Mouse (Mus musculus) kidney, embryonic 14.5 days (tissue): Measurements from ENCODE around the gene Pip5k1b. TPM values are rescaled to one million over a fixed set of nuclear protein-coding genes. Genes with fewer than 3 reads are reported as not detected.

Experiments used
- ATAC-seq: fragments of 200-750 bp; cut with Nextera tagmentation; 2 replicates; pipeline ENCODE4 v1.8.0; 2017; ENCODE audit warnings: moderate number of reproducible peaks, mild to moderate bottlenecking, moderate TSS enrichment, moderate library complexity; ENCODE audit not compliant: low FRiP score, low TSS enrichment
- H3K27ac ChIP-seq: fragments of 300-500 bp; sonication (generic); 2 replicates; pipeline ENCODE4 v1.5.1; 2014; ENCODE audit warnings: low read depth, mild to moderate bottlenecking, low read length, moderate library complexity, mixed read lengths
- H3K27me3 ChIP-seq: fragments of 300-500 bp; sonication (generic); 2 replicates; pipeline ENCODE4 v1.6.1; 2014; ENCODE audit warnings: mild to moderate bottlenecking, low read length; ENCODE audit not compliant: control insufficient read depth, insufficient read depth
- H3K36me3 ChIP-seq: fragments of 300-500 bp; sonication (generic); 2 replicates; pipeline ENCODE4 v1.6.1; 2014; ENCODE audit warnings: low read length, mixed read lengths; ENCODE audit not compliant: control insufficient read depth, insufficient read depth
- H3K4me1 ChIP-seq: fragments of 300-500 bp; sonication (generic); 2 replicates; pipeline ENCODE4 v1.6.1; 2014; ENCODE audit warnings: low read length, mixed read lengths; ENCODE audit not compliant: control insufficient read depth, insufficient read depth
- H3K4me2 ChIP-seq: fragments of 300-500 bp; sonication (generic); replicated peaks from 2 replicates; pipeline ENCODE4 v1.6.1; 2014; ENCODE audit warnings: low read depth, mild to moderate bottlenecking, low read length
- H3K4me3 ChIP-seq: fragments of 300-500 bp; sonication (generic); 2 replicates; pipeline ENCODE4 v1.5.1; 2014; ENCODE audit warnings: mild to moderate bottlenecking, low read length
- H3K9ac ChIP-seq: fragments of 300-500 bp; sonication (generic); 2 replicates; pipeline ENCODE4 v1.6.1; 2014; ENCODE audit warnings: low read depth, mild to moderate bottlenecking, low read length, moderate library complexity
- H3K9me3 ChIP-seq: fragments of 300-500 bp; sonication (generic); 2 replicates; pipeline ENCODE4 v1.6.1; 2016; ENCODE audit warnings: low read length; ENCODE audit not compliant: control insufficient read depth
- WGBS: fragments of 180-500 bp; shearing (Covaris S2); extraction: QIAGEN DNeasy Blood & Tissue Kit; methylation state at CpG from one replicate; pipeline ENCODE4 v1.1.7; 2014; 5-methylcytosine and 5-hydroxymethylcytosine counted together
- polyA plus RNA-seq: library from polyadenylated mRNA; unstranded; fragments of >200 nt; fragmentation: Nextera tagmentation; extraction: Ambion mirVana; gene quantifications from 2 replicates; pipeline ENCODE4 v1.2.1, GENCODE M21; 2014

Gene Pip5k1b
- polyA plus RNA-seq, 1 experiment from 2014 or later = 3.1 TPM

DNA sequence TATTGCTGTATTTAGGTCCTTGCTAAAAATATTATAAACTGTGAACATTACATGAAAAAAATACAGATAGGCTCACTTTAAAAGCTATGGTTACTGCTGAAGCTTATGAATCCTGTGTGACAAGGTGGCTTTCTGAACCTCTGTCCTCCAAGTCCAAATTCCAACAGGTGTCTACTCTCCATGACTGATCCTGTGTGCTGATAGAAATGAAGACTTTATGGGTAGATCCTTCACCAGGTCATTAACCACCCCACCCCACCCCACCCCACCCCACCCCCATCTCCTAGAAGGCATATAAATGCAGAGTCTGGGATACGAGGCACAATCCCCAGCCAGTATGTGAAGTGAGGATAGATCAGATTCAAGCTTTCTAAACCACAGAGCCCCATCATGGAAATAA lies 16.6 kb downstream of the Pip5k1b start:
- Histone ChIP-seq H3K27ac (no peak overlapping the region), H3K4me1 (no peaks in the 10 kb centered on the region), H3K27me3 (no peaks in the 10 kb centered on the region), H3K4me2 (no peak overlapping the region), H3K9ac (no peak overlapping the region), H3K36me3 (no peaks in the 10 kb centered on the region), H3K9me3 (no peaks in the 10 kb centered on the region), H3K4me3 (no peak overlapping the region)
- no peak for ATAC-seq
- 76% methylated on average over 1 of the region's 1 CpGs for WGBS

DNA sequence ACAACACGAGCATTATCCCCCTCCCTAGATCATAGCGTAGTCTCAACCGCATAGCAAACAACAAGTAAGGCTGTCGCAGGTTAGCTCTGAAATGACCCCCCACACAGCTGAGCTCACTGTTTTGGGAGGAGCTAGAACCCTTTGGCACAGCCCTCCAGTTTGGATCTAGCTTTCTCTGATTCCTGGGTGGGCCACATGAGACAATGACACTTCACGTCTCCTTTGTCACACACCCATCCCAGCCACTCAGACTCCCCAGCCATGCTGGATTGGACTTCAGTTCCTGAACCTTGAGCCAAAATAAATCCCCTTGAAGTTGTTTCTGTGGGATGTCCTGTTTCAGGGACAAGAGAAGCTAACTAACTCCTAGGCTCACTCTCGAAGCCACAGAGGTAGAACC lies 17.5 kb downstream of the Pip5k1b start:
- no peak overlapping the region for H3K4me3 ChIP-seq
- no peak overlapping the region for H3K9ac ChIP-seq
- H3K27ac ChIP-seq = no peak overlapping the region
- no peaks in the 10 kb centered on the region for H3K9me3 ChIP-seq
- no peak overlapping the region for H3K4me2 ChIP-seq
- no peak for ATAC-seq
- no peaks in the 10 kb centered on the region for H3K27me3 ChIP-seq
- no peaks in the 10 kb centered on the region for H3K36me3 ChIP-seq
- WGBS = 88% methylated on average over 6 of the region's 6 CpGs
- H3K4me1 ChIP-seq = no peaks in the 10 kb centered on the region

DNA sequence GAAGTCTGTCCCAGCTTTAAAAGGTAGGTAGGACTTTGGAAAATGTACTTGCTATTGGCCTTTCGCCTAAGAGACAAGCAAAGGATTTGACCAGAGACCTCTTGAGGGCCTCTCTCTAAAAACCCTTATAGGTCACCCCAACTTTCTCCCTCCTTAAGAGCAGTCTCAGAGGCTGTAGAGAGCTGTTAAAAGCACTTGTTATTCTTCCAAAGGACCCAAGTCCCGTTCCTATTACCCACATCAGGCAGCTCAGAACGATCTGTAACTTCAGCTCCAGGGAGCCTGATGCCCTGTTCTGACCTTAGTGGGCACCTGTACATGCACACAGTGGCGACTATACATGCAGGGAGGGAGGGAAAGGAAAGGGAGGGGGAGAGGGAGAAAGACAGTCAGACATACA lies 18.0 kb downstream of the Pip5k1b start:
- no peak overlapping the region for H3K4me3 ChIP-seq
- H3K9me3 ChIP-seq = no peaks in the 10 kb centered on the region
- H3K27me3 ChIP-seq = no peaks in the 10 kb centered on the region
- no peak overlapping the region for H3K27ac ChIP-seq
- no peak for ATAC-seq
- H3K4me2 ChIP-seq = no peak overlapping the region
- no peaks in the 10 kb centered on the region for H3K4me1 ChIP-seq
- 60% methylated on average over 4 of the region's 4 CpGs for WGBS
- no peaks in the 10 kb centered on the region for H3K36me3 ChIP-seq
- no peak overlapping the region for H3K9ac ChIP-seq

DNA sequence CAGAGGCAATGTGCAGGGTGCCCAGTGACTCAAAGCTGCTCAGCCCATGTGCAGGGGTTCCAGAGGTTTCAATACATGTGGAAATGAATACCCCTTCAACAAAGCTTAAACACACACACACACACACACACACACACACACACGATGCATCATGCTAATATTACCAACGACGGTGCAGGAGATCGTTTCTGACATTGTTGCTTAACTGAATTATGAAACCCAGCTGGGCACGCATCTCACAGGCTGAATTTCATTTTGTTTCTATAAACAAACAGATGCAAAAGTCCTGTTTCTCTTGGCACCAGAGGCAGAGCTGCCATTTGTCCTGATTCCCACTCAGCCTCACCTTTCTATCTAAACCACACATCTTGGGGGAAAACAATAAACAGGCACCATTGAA lies 18.8 kb downstream of the Pip5k1b start:
- H3K4me3 ChIP-seq = no peak overlapping the region
- no peaks in the 10 kb centered on the region for H3K9me3 ChIP-seq
- H3K27me3 ChIP-seq = no peaks in the 10 kb centered on the region
- H3K36me3 ChIP-seq = no peaks in the 10 kb centered on the region
- no peak overlapping the region for H3K9ac ChIP-seq
- H3K27ac ChIP-seq = no peak overlapping the region
- ATAC-seq = no peak
- no peaks in the 10 kb centered on the region for H3K4me1 ChIP-seq
- H3K4me2 ChIP-seq = no peak overlapping the region
- WGBS = 73% methylated on average over 5 of the region's 5 CpGs

GRCm38 (mm10) chr19:24536280-24536679 lies 19.4 kb downstream of the Pip5k1b start:
- Histone ChIP-seq H3K9me3 (no peaks in the 10 kb centered on the region), H3K27ac (no peak overlapping the region), H3K27me3 (no peaks in the 10 kb centered on the region), H3K4me2 (no peak overlapping the region), H3K36me3 (no peaks in the 10 kb centered on the region), H3K9ac (no peak overlapping the region), H3K4me1 (no peaks in the 10 kb centered on the region), H3K4me3 (no peak overlapping the region)
- 88% methylated on average over 3 of the region's 3 CpGs for WGBS
- ATAC-seq = no peak

DNA sequence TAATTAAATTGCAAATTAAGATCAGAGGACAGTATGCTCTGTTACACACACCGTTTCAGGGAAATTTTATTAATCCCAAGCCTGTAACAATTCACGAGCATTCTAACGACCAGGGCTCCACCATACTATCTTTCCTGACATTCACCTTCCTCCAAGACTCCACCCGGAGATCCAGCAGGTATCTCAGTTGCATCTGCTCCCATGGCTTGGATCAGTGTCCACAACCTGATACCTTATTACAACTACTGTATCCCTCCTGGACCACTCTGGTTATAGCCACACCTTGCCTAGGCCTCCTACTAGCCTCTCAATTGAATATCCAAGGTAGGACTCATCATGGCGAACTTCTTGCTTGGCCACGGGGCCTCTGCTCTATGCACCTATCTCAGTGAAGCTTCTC lies 20.5 kb downstream of the Pip5k1b start:
- WGBS = 76% methylated on average over 6 of the region's 6 CpGs
- Histone ChIP-seq H3K27ac (no peak overlapping the region), H3K4me2 (no peak overlapping the region), H3K9ac (no peak overlapping the region), H3K36me3 (no peaks in the 10 kb centered on the region), H3K4me3 (no peak overlapping the region), H3K27me3 (no peaks in the 10 kb centered on the region), H3K9me3 (no peaks in the 10 kb centered on the region), H3K4me1 (no peaks in the 10 kb centered on the region)
- no peak for ATAC-seq

DNA sequence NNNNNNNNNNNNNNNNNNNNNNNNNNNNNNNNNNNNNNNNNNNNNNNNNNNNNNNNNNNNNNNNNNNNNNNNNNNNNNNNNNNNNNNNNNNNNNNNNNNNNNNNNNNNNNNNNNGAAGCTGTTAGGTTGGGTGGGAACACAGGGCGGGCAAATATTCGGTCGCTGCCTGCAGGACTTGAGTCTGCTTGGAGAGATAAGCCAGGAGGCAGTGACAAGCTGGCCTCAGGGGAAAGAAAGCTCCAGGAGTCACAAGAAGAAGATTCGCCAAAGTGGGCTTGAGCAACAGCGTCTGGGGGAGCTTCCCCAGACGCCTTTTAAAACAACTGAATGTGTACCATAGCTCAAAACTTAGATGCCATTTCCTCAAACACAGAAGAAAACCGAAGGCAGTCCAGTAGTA lies 20.9 kb downstream of the Pip5k1b start:
- 78% methylated on average over 7 of the region's 7 CpGs for WGBS

DNA sequence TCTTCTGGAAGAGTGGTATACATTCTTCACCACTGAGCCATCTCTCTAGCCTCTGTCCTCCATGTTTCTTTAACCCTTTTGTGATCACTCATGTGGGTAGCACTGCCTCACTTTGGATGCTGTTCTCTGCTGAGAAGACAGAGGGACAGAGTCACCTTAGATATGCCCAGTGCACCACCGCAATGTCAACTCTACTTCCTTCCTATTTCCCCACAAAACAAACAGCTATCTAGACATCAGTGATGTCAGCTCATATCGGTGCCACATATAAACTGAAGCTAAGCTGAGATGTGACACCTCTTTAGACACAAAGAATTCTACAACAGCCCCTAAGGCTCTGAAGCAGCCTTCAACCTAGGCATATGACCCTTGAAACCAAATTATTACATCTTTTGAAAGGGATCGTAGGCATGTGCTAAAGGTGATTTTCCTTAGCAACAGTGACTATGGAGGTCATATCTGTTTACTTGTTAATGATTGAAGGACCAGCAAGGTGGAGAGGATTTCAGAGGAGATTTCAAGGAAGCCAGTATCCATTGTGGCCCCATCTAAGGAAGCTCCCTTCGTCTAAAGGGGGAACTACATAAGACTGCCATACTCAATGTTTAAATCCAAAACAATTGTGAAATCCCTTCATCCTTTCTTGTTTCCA lies 26.6 kb downstream of the Pip5k1b start:
- Histone ChIP-seq H3K27ac (no peak overlapping the region), H3K36me3 (no peaks in the 10 kb centered on the region), H3K4me3 (no peak overlapping the region), H3K9ac (no peak overlapping the region), H3K4me1 (no peaks in the 10 kb centered on the region), H3K4me2 (no peak overlapping the region), H3K27me3 (no peaks in the 10 kb centered on the region), H3K9me3 (no peaks in the 10 kb centered on the region)
- WGBS = 87% methylated on average over 4 of the region's 4 CpGs
- ATAC-seq = no peak

More for the DNA sequence above, 20.9 kb downstream of the Pip5k1b start:
- Histone ChIP-seq H3K27me3 (no peaks in the 10 kb centered on the region), H3K9me3 (no peaks in the 10 kb centered on the region), H3K4me2 (no peak overlapping the region), H3K4me3 (no peak overlapping the region), H3K4me1 (no peaks in the 10 kb centered on the region), H3K36me3 (no peaks in the 10 kb centered on the region), H3K27ac (no peak overlapping the region), H3K9ac (no peak overlapping the region)
- ATAC-seq = no peak

DNA sequence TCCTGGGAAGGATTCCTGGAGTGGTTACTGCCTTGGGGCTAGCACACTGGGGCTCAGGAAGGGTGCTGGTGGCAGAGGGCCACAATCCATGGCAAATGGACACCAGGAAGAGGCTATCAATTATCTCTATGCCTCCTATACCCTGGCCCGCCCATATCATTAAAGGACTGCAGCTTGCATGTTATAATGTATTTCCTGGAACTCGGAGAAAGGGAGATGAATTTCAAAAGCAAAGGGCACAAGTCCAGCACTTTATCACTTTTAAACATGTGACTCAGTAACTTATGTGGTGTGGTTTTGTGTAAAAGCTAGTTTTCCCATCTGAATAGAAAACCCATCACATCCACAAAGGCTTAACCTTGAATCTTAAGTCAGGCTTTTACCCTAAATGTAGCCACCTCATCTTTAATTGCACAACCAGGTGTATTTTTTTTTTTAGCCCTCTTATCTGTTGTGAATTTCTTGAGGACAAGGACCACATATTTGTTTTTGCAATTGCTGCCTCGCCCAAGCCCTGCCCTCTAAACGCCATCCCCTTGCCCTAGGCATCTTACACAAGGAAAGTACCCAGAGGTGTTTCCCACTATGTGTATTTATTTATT lies 27.4 kb downstream of the Pip5k1b start:
- no peaks in the 10 kb centered on the region for H3K4me1 ChIP-seq
- no peak overlapping the region for H3K4me3 ChIP-seq
- H3K9me3 ChIP-seq = no peaks in the 10 kb centered on the region
- WGBS = 73% methylated on average over 4 of the region's 4 CpGs
- no peak overlapping the region for H3K9ac ChIP-seq
- no peaks in the 10 kb centered on the region for H3K27me3 ChIP-seq
- H3K36me3 ChIP-seq = no peaks in the 10 kb centered on the region
- H3K27ac ChIP-seq = no peak overlapping the region
- no peak overlapping the region for H3K4me2 ChIP-seq
- ATAC-seq = no peak
